Mouse (Mus musculus) cerebellum, adult 2 months (tissue): ENCODE data around the gene Gcgr.

ENCODE experiments used
- CTCF ChIP-seq: fragments of 200-500 bp; IDR thresholded peaks from 2 replicates; pipeline ENCODE4 v1.5.1; 2011; ENCODE audit warnings: low read depth, mild to moderate bottlenecking, control low read depth, low read length, moderate library complexity, borderline replicate concordance; ENCODE audit not compliant: insufficient read depth
- POLR2A ChIP-seq: fragments of 200-500 bp; IDR thresholded peaks from 2 replicates; pipeline ENCODE4 v1.6.1; 2011; ENCODE audit warnings: low read length, control low read depth, borderline replicate concordance; ENCODE audit not compliant: insufficient read depth

DNA sequence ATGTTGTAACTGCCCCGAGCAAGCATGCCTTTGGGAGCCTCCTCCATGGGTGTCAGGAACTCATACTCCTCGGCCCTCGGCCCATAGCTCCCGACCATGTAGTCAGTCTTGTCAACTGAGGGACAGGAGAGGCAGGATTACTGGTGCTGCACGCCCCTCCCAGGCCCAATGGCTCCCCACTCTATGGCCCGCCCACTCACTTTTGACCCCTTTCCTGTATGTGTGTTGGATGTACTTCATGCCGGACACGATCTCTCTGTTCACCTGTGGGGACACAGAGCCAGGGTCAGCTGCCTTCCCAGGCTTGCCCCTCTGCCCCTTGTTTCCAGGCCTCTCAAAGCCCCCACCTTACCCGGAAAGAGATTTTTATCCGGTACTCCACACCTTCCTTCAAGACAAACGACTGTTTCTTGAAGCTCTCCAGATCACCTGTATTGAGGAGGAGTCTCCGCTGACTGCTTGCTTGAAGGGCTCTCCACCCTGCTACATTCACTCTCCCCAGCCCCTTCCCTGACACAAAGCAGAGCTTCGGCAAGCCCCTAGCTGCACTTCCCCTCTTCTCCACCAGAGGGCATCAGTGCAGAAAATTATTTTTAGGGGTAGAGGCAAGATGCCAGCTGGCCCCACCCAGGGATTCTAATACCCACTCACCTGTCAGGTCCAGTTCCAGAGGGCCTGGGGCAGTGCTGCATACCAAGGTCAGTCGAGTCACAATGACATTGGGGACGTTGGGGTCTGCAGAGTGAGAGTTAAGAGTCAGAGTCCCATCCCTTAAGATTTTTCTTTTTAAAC, 49.0 kb downstream of the Gcgr start:
- TF ChIP-seq CTCF (peak; percentile 82), POLR2A (no peak)
